Mouse (Mus musculus) effector memory CD4-positive, alpha-beta T cell, adult 7 months (primary cell): Measurements from ENCODE around the gene Snx17. TPM values are rescaled to one million over a fixed set of nuclear protein-coding genes. Genes with fewer than 3 reads are reported as not detected.

Experiments used
- polyA plus RNA-seq: library from polyadenylated mRNA; unstranded; fragments of 100-300 nt; shearing (Covaris generic); gene quantifications from one replicate; pipeline ENCODE4 v1.2.1, GENCODE M21; 2017

The Snx17 gene
- 84.4 TPM for polyA plus RNA-seq

GRCm38 (mm10) chr5:31192939-31193630 is at the start of gene Snx17, which contains the start of gene Eif2b4:
Snx17 (plus strand) TSS chr5:31193227.
Eif2b4 (minus strand) TSS chr5:31193430.

GRCm38 (mm10) chr5:31154152-31154553 is 38.9 kb upstream of the Snx17 start, which contains the start of gene Mpv17:
Mpv17 (minus strand) TSS chr5:31154251.

GRCm38 (mm10) chr5:31179766-31180630 is 13.0 kb upstream of the Snx17 start, which contains the start of the genes Gm29609 and Gtf3c2:
Gm29609 (minus strand) TSS chr5:31179911.
Gtf3c2 (minus strand) TSS chr5:31180144.

GRCm38 (mm10) chr5:31201742-31202590 is 8.9 kb downstream of the Snx17 start, which contains the start of gene Zfp513:
Zfp513 (minus strand) TSS chr5:31202303.

GRCm38 (mm10) chr5:31220448-31221303 is 27.6 kb downstream of the Snx17 start, which contains the start of gene Ppm1g:
Ppm1g (minus strand) TSS chr5:31220687.

GRCm38 (mm10) chr5:31240637-31241521 is 47.9 kb downstream of the Snx17 start, which contains the start of the genes Nrbp1 and Gm9970:
Nrbp1 (plus strand) TSS chr5:31240864.
Gm9970 (minus strand) TSS chr5:31241232.

Other genes with a start within 250 kb of the Snx17 start
- not detected for gene Cgref1, start 247.6 kb upstream of the Snx17 start, polyA plus RNA-seq
- 193 TPM for gene Preb, start 232.9 kb upstream of the Snx17 start, polyA plus RNA-seq
- gene Tcf23, start 224.6 kb upstream of the Snx17 start, polyA plus RNA-seq = 0.18 TPM
- 54.6 TPM for gene Atraid, start 144.9 kb upstream of the Snx17 start, polyA plus RNA-seq
- 5.9 TPM for gene Slc5a6, start 144.3 kb upstream of the Snx17 start, polyA plus RNA-seq
- 19.3 TPM for gene Cad, start 138.4 kb upstream of the Snx17 start, polyA plus RNA-seq
- gene Dnajc5g, start 86.9 kb upstream of the Snx17 start, polyA plus RNA-seq = not detected
- 0.22 TPM for gene Slc30a3, start 85.0 kb upstream of the Snx17 start, polyA plus RNA-seq
- gene Trim54, start 76.5 kb upstream of the Snx17 start, polyA plus RNA-seq = not detected
- gene Ucn, start 54.4 kb upstream of the Snx17 start, polyA plus RNA-seq = not detected
- 22.2 TPM for gene Mpv17, start 39.0 kb upstream of the Snx17 start, polyA plus RNA-seq
- 0.72 TPM for gene Gm29609, start 13.3 kb upstream of the Snx17 start, polyA plus RNA-seq
- 85.8 TPM for gene Gtf3c2, start 13.1 kb upstream of the Snx17 start, polyA plus RNA-seq
- 33.5 TPM for gene Eif2b4, start 203 bp downstream of the Snx17 start, polyA plus RNA-seq
- 26.7 TPM for gene Zfp513, start 9.1 kb downstream of the Snx17 start, polyA plus RNA-seq
- 154 TPM for gene Ppm1g, start 27.5 kb downstream of the Snx17 start, polyA plus RNA-seq
- 252 TPM for gene Nrbp1, start 47.6 kb downstream of the Snx17 start, polyA plus RNA-seq
- gene Gm9970, start 48.0 kb downstream of the Snx17 start, polyA plus RNA-seq = not detected
- 29.2 TPM for gene Krtcap3, start 58.5 kb downstream of the Snx17 start, polyA plus RNA-seq
- gene Ift172, start 97.9 kb downstream of the Snx17 start, polyA plus RNA-seq = 11.4 TPM
- gene Fndc4, start 102.9 kb downstream of the Snx17 start, polyA plus RNA-seq = 3.8 TPM
- 0.80 TPM for gene Gckr, start 104.2 kb downstream of the Snx17 start, polyA plus RNA-seq